Mouse (Mus musculus) neutrophil, adult 59 days (primary cell): Measurements from ENCODE around the gene Wfikkn1. TPM values are rescaled to one million over a fixed set of nuclear protein-coding genes. Genes with fewer than 3 reads are reported as not detected.

Experiments used
- total RNA-seq, 2 experiments: library from RNA; stranded (reverse); gene quantifications; 1 replicate in 1 of 2; 2 replicates in 1 of 2; pipeline ENCODE4 v1.2.4; 2023

Wfikkn1 gene
- 1 to 10 TPM; 3.2 to 4.9 TPM for total RNA-seq

GRCm38 (mm10) chr17:25880196-25880910 is at the start of gene Wfikkn1:
Gene Wfikkn1, minus strand, starts transcription at chr17:25880858.

GRCm38 (mm10) chr17:25919144-25919785 is 38.6 kb upstream of the Wfikkn1 start, which contains the start of gene Rab40c:
Gene Rab40c, minus strand, starts transcription at chr17:25919727.

GRCm38 (mm10) chr17:25874721-25875170 is 5.9 kb downstream of the Wfikkn1 start, which contains the start of gene Mettl26:
Gene Mettl26, plus strand, starts transcription at chr17:25875074.

GRCm38 (mm10) chr17:25868601-25869191 is 12.0 kb downstream of the Wfikkn1 start, which contains the start of gene Mcrip2:
Gene Mcrip2, minus strand, starts transcription at chr17:25868764.

GRCm38 (mm10) chr17:25860832-25861703 is 19.6 kb downstream of the Wfikkn1 start, which contains the start of gene Wdr90:
Gene Wdr90, minus strand, starts transcription at chr17:25861501.

GRCm38 (mm10) chr17:25844396-25844901 is 36.2 kb downstream of the Wfikkn1 start, which contains the start of gene Rhot2:
Gene Rhot2, minus strand, starts transcription at chr17:25844851.

GRCm38 (mm10) chr17:25841117-25841880 is 39.4 kb downstream of the Wfikkn1 start, which contains the start of gene Gm20683:
Gene Gm20683, minus strand, starts transcription at chr17:25841763.

GRCm38 (mm10) chr17:25837076-25837410 is 43.6 kb downstream of the Wfikkn1 start, which contains the start of gene Rhbdl1:
Gene Rhbdl1, minus strand, starts transcription at chr17:25837295.

GRCm38 (mm10) chr17:25833291-25833663 is 47.4 kb downstream of the Wfikkn1 start, which contains the start of gene Stub1:
Gene Stub1, minus strand, starts transcription at chr17:25833404.

GRCm38 (mm10) chr17:25828712-25829557 is 51.7 kb downstream of the Wfikkn1 start, which contains the start of gene Jmjd8:
Gene Jmjd8, plus strand, starts transcription at chr17:25828867.

Other genes starting within 250 kb of the Wfikkn1 start
- gene Gng13, start 163.7 kb downstream of the Wfikkn1 start, total RNA-seq: not detected
- gene Chtf18, start 153.4 kb downstream of the Wfikkn1 start, total RNA-seq: 10 to 100 TPM; 17.5 to 23.6 TPM
- 1 to 10 TPM; 6.1 to 6.7 TPM for gene Rpusd1, start 153.2 kb downstream of the Wfikkn1 start, total RNA-seq
- gene Mslnl, start 144.8 kb downstream of the Wfikkn1 start, total RNA-seq: under 1 TPM in 1 of 2 experiments, not detected in 1; 0.13 TPM
- gene Msln, start 126.5 kb downstream of the Wfikkn1 start, total RNA-seq: not detected
- gene Narfl, start 107.1 kb downstream of the Wfikkn1 start, total RNA-seq: 10 to 100 TPM; 25.5 to 25.9 TPM
- 10 to 100 TPM; 13.5 to 17.7 TPM for gene Haghl, start 95.2 kb downstream of the Wfikkn1 start, total RNA-seq
- not detected for gene Ccdc78, start 94.3 kb downstream of the Wfikkn1 start, total RNA-seq
- gene Fam173a, start 88.0 kb downstream of the Wfikkn1 start, total RNA-seq: 10 to 100 TPM; 32.0 to 35.0 TPM
- not detected for gene AC134908.4, start 85.2 kb downstream of the Wfikkn1 start, total RNA-seq
- gene Metrn, start 83.7 kb downstream of the Wfikkn1 start, total RNA-seq: 10 to 100 TPM; 14.4 to 17.6 TPM
- gene Fbxl16, start 71.8 kb downstream of the Wfikkn1 start, total RNA-seq: not detected
- gene Wdr24, start 57.2 kb downstream of the Wfikkn1 start, total RNA-seq: 10 to 100 TPM; 12.5 to 13.4 TPM
- 10 to 100 TPM; 10.6 to 14.6 TPM for gene Jmjd8, start 52.0 kb downstream of the Wfikkn1 start, total RNA-seq
- gene Stub1, start 47.5 kb downstream of the Wfikkn1 start, total RNA-seq: 10 to 100 TPM; 43.4 to 51.8 TPM
- gene Rhbdl1, start 43.6 kb downstream of the Wfikkn1 start, total RNA-seq: 1 to 10 TPM; 1.2 to 2.7 TPM
- 1 to 10 TPM; 1.3 to 1.8 TPM for gene Gm20683, start 39.1 kb downstream of the Wfikkn1 start, total RNA-seq
- 10 to 100 TPM; 26.9 to 30.9 TPM for gene Rhot2, start 36.0 kb downstream of the Wfikkn1 start, total RNA-seq
- gene Wdr90, start 19.4 kb downstream of the Wfikkn1 start, total RNA-seq: 10 to 100 TPM; 20.0 to 21.9 TPM
- 1 to 10 TPM; 3.5 to 4.6 TPM for gene Mcrip2, start 12.1 kb downstream of the Wfikkn1 start, total RNA-seq
- 10 to 100 TPM; 10.1 to 10.6 TPM for gene Mettl26, start 5.8 kb downstream of the Wfikkn1 start, total RNA-seq
- gene Rab40c, start 38.9 kb upstream of the Wfikkn1 start, total RNA-seq: 10 to 100 TPM; 16.9 to 19.1 TPM
- 10 to 100 TPM; 45.9 to 71.2 TPM for gene Pigq, start 64.1 kb upstream of the Wfikkn1 start, total RNA-seq
- under 1 TPM in 1 of 2 experiments, not detected in 1; 0.22 TPM for gene Nhlrc4, start 64.1 kb upstream of the Wfikkn1 start, total RNA-seq
- gene A930017K11Rik, start 71.7 kb upstream of the Wfikkn1 start, total RNA-seq: not detected
- 10 to 100 TPM; 13.5 to 19.1 TPM for gene Capn15, start 104.9 kb upstream of the Wfikkn1 start, total RNA-seq
- gene Rab11fip3, start 188.7 kb upstream of the Wfikkn1 start, total RNA-seq: 1 to 10 TPM; 1.5 to 2.1 TPM
- 1 to 10 TPM; 4.0 TPM for gene Decr2, start 209.5 kb upstream of the Wfikkn1 start, total RNA-seq
- 1 to 10 TPM; 2.3 to 4.5 TPM for gene Nme4, start 214.7 kb upstream of the Wfikkn1 start, total RNA-seq
- gene Tmem8, start 232.4 kb upstream of the Wfikkn1 start, total RNA-seq: 10 to 100 TPM; 59.5 to 72.0 TPM
- gene Mrpl28, start 242.6 kb upstream of the Wfikkn1 start, total RNA-seq: 10 to 100 TPM; 32.3 to 32.6 TPM